Mouse (Mus musculus) neutrophil, adult 59 days (primary cell): Measurements from ENCODE around the gene Hhex. TPM values are rescaled to one million over a fixed set of nuclear protein-coding genes. Genes with fewer than 3 reads are reported as not detected.

ENCODE experiments used
- total RNA-seq, 2 experiments: library from RNA; stranded (reverse); gene quantifications; 1 replicate in 1 of 2; 2 replicates in 1 of 2; pipeline ENCODE4 v1.2.4; 2023

Gene Hhex
- 10 to 100 TPM; 56.8 to 62.7 TPM for total RNA-seq

GRCm38 (mm10) chr19:37434263-37434951 is at the start of gene Hhex:
Gene Hhex, plus strand, starts transcription at chr19:37434810.

Other genes starting within 250 kb of the Hhex start
- gene March5, start 227.3 kb upstream of the Hhex start, total RNA-seq = 10 to 100 TPM; 36.8 to 39.4 TPM
- 1 to 10 TPM; 2.2 to 2.8 TPM for gene Cpeb3, start 226.2 kb upstream of the Hhex start, total RNA-seq
- 10 to 100 TPM; 25.5 to 35.7 TPM for gene Ide, start 97.0 kb upstream of the Hhex start, total RNA-seq
- 10 to 100 TPM; 56.1 to 61.6 TPM for gene Kif11, start 58.4 kb upstream of the Hhex start, total RNA-seq
- 10 to 100 TPM; 59.7 to 63.3 TPM for gene Exoc6, start 115.6 kb downstream of the Hhex start, total RNA-seq